Mouse (Mus musculus) forebrain, embryonic 14.5 days (tissue): ENCODE results near the gene Gm13030. TPM values are rescaled to one million over a fixed set of nuclear protein-coding genes. Genes with fewer than 3 reads are reported as not detected.
"Not testable (repeated sequence)": the region's sequence is repeated elsewhere in the genome, so short reads cannot be mapped to it uniquely, and the experiment has no call there.

Experiments
- ATAC-seq: fragments of 200-750 bp; cut with Nextera tagmentation; 2 replicates; pipeline ENCODE4 v1.8.0; 2017; ENCODE audit warnings: mild to moderate bottlenecking, moderate library complexity
- DNase-seq: peaks from one replicate; pipeline ENCODE4 v3.0.0-alpha.2; 2015; ENCODE audit warnings: low spot score
- H3K27ac ChIP-seq: fragments of 300-500 bp; sonication (generic); 2 replicates; pipeline ENCODE4 v1.5.1; 2014; ENCODE audit warnings: low read depth, mild to moderate bottlenecking, control low read depth, low read length, moderate library complexity
- H3K27me3 ChIP-seq: fragments of 300-500 bp; sonication (generic); replicated peaks from 2 replicates; pipeline ENCODE4 v1.6.1; 2014; ENCODE audit warnings: low read length, control low read depth, mixed read lengths; ENCODE audit not compliant: control insufficient read depth, insufficient read depth
- H3K36me3 ChIP-seq: fragments of 300-500 bp; sonication (generic); 2 replicates; pipeline ENCODE4 v1.6.1; 2014; ENCODE audit warnings: low read length, control low read depth; ENCODE audit not compliant: control insufficient read depth, insufficient read depth
- H3K4me1 ChIP-seq: fragments of 300-500 bp; sonication (generic); 2 replicates; pipeline ENCODE4 v1.6.1; 2014; ENCODE audit warnings: antibody characterized with exemption, low read length, control low read depth; ENCODE audit not compliant: control insufficient read depth, insufficient read depth
- H3K4me2 ChIP-seq: fragments of 300-500 bp; sonication (generic); 2 replicates; pipeline ENCODE4 v1.6.1; 2014; ENCODE audit warnings: mild to moderate bottlenecking, control low read depth, low read length
- H3K4me3 ChIP-seq: fragments of 300-500 bp; sonication (generic); 2 replicates; pipeline ENCODE4 v1.5.1; 2014; ENCODE audit warnings: low read depth, low read length, control low read depth
- H3K9ac ChIP-seq: fragments of 300-500 bp; sonication (generic); 2 replicates; pipeline ENCODE4 v1.6.1; 2014; ENCODE audit warnings: mild to moderate bottlenecking, low read length, control low read depth, moderate library complexity
- H3K9me3 ChIP-seq: fragments of 300-500 bp; sonication (generic); replicated peaks from 2 replicates; pipeline ENCODE4 v1.6.1; 2016; ENCODE audit warnings: low read length, control low read depth, mixed read lengths; ENCODE audit not compliant: control insufficient read depth
- WGBS: fragments of 180-500 bp; shearing (Covaris S2); extraction: QIAGEN DNeasy Blood & Tissue Kit; methylation state at CpG from one replicate; pipeline ENCODE4 v1.1.7; 2014; 5-methylcytosine and 5-hydroxymethylcytosine counted together
- polyA plus RNA-seq: library from polyadenylated mRNA; unstranded; fragments of >200 nt; fragmentation: Nextera tagmentation; extraction: Ambion mirVana; gene quantifications from 2 replicates; pipeline ENCODE4 v1.2.1, GENCODE M21; 2014

The Gm13030 gene
- polyA plus RNA-seq, 1 experiment from 2014 or later: not detected

DNA sequence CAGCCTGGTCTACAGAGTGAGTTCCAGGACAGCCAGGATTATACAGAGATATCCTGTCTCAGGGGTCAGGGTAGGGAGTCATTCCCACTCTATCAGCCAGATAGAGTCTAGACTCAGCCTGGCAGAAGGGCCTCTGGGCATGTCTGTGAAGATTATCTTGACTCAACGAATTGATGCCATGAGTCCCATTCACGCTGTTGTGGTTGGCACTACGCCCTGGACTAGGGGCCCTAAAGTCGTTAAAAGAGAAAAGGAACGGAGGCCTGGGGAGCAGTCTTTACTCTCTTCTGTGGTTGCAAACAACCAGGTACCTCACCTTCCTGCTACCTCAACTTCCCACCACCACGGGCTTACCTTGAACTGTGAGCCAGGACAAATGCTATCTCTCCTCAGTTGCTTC lies 34.0 kb downstream of the Gm13030 start:
- WGBS: 56% methylated on average over 6 of the region's 6 CpGs
- ATAC-seq: no peak

DNA sequence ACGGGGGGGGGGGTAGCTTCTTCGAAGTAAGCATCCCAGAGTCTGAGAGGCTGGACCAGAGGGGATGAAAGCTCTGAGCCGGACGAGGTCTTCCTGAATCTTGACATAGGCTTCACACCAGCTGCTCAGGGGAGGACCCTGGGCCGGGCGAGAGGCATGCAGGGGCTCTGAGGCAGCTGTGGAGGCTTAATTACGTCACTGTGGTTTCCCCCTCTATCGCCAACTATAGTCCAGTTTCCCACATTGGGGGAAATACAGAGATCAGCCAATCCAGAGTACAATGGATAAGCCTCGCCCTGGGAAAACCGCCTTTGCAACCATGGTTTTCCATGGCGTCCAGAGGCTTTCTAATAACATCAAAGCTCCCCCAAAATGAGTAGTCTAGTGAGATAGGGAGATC lies 46.6 kb downstream of the Gm13030 start:
- H3K36me3 ChIP-seq: no peaks in the 10 kb centered on the region
- ATAC-seq: no peak
- DNase-seq: no peak
- WGBS: 65% methylated on average over 11 of the region's 11 CpGs
- H3K4me2 ChIP-seq: no peak overlapping the region
- H3K27me3 ChIP-seq: no peaks in the 10 kb centered on the region
- H3K4me1 ChIP-seq: no peaks in the 10 kb centered on the region
- no peak overlapping the region for H3K27ac ChIP-seq
- H3K4me3 ChIP-seq: no peak overlapping the region
- H3K9me3 ChIP-seq: no peaks in the 10 kb centered on the region
- no peak overlapping the region for H3K9ac ChIP-seq

More for the DNA sequence above, 34.0 kb downstream of the Gm13030 start:
- Histone ChIP-seq H3K4me3 (no peak overlapping the region), H3K27me3 (no peaks in the 10 kb centered on the region), H3K27ac (no peak overlapping the region), H3K9me3 (no peaks in the 10 kb centered on the region; the same call in 1 of the 2 replicates), H3K9ac (no peak overlapping the region), H3K36me3 (no peaks in the 10 kb centered on the region), H3K4me1 (no peaks in the 10 kb centered on the region; the same call in 1 of the 2 replicates), H3K4me2 (no peak overlapping the region)
- no peak for DNase-seq

DNA sequence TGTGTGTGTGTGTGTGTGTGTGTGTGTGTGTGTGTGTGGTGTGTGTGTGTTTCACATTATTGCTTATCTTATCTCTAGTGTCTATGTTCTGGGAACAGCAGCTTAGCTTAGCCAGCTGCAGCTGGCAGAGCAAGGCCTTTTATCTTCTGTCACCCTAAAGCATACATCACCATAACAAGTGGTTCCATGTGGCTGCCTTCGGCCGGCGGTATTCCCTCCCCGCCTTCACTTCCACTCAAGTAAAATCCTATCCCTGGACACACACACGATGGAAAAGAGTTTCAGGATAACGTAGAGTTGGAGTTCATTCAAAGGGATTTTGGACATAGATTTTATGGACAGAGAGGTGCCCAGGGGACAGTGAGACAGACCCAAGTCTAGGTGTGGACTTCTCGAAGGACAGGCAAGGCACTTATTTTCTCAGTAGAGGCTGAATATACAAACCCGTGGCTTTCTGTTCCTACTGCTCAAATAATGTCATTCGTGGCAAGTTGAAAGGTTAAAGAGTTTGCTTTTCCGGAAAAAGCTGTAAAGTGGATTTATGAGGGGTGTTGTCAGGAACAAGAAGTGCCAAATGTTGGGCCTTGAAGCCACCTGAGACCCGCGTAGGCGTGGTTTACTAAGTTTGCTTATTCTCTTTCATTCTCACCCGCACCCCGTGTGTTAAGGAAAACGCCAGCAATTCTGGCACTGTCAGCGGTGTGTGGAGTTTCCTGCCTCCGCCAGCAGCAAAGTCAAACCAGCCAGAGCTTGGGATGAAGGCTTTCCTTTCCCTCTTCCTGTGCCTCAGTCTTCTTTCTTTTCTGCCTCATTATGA lies 47.8 kb downstream of the Gm13030 start:
- Histone ChIP-seq H3K4me1 (no peaks in the 10 kb centered on the region), H3K27me3 (no peaks in the 10 kb centered on the region), H3K4me3 (no peak overlapping the region), H3K9me3 (no peaks in the 10 kb centered on the region), H3K36me3 (no peaks in the 10 kb centered on the region), H3K9ac (no peak overlapping the region), H3K27ac (no peak overlapping the region), H3K4me2 (no peak overlapping the region)
- DNase-seq: no peak
- ATAC-seq: no peak
- 77% methylated on average over 18 of the region's 18 CpGs for WGBS

DNA sequence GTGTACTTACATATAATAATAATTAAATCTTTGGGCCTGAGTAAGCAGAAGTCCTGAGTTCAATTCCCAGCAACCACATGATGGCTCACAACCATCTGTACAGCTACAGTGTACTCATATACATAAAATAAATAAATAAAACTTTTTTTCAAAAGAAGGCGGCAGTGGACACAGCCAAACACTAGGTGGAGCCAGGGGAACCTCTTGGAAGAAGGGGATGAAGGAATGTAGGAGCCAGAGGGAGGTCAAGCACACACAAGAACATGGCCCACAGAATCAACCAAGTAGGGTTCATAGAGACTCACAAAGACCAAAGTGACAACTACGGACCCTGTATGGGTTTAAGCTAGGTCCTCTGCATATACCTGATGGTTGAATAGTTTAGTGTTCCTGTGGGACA lies 49.1 kb downstream of the Gm13030 start:
- Histone ChIP-seq H3K36me3 (no peaks in the 10 kb centered on the region), H3K9me3 (no peaks in the 10 kb centered on the region), H3K9ac (no peak overlapping the region), H3K27ac (no peak overlapping the region), H3K4me1 (no peaks in the 10 kb centered on the region), H3K27me3 (no peaks in the 10 kb centered on the region), H3K4me3 (no peak overlapping the region), H3K4me2 (no peak overlapping the region)
- WGBS: 86% methylated on average over 2 of the region's 2 CpGs
- no peak for DNase-seq
- ATAC-seq: no peak

DNA sequence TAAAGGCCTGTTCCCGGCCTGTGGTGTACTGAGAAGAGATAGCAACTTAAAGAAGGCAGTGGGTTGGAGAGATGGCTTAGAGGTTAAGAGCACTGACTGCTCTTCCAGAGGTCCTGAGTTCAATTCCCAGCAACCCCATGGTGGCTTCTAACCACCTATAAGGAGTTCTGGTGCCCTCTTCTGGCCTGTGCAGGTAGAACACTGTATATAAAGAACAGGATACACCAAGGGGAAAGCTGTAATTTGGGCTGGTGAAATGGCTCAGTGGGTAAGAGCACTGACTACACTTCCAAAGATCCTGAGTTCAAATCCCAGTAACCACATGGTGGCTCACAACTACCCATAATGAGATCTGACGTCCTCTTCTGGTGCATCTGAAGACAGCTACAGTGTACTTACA lies 49.6 kb downstream of the Gm13030 start:
- not testable (repeated sequence) for H3K4me1 ChIP-seq, H3K9me3 ChIP-seq, H3K27me3 ChIP-seq, H3K36me3 ChIP-seq, DNase-seq, ATAC-seq, H3K27ac ChIP-seq, H3K9ac ChIP-seq, H3K4me3 ChIP-seq, H3K4me2 ChIP-seq
- WGBS: 85% methylated on average over 2 of the region's 2 CpGs

DNA sequence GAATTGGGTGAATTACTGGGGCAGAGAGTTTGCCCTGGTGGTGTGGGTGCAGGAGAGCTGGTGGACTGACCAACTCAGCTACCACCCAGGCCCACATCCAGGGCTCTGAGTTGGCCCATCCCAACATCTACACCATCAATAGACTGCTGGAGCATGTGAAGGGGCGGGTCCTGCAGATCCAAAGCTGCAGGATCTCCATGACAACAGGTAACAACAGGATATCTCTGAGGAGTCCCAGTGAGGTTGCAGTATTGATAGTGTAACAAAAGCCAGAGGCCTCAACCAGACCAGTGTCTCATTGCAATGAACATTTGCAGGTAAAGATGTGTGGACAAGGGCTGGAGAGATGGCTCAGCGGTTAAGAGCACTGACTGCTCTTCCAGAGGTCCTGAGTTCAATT lies 52.7 kb downstream of the Gm13030 start:
- no peak overlapping the region for H3K27ac ChIP-seq
- H3K4me2 ChIP-seq: no peak overlapping the region
- no peaks in the 10 kb centered on the region for H3K27me3 ChIP-seq
- no peaks in the 10 kb centered on the region for H3K36me3 ChIP-seq
- 85% methylated on average over 2 of the region's 2 CpGs for WGBS
- H3K9ac ChIP-seq: no peak overlapping the region
- no peaks in the 10 kb centered on the region for H3K4me1 ChIP-seq
- no peak overlapping the region for H3K4me3 ChIP-seq
- no peak for DNase-seq
- no peaks in the 10 kb centered on the region for H3K9me3 ChIP-seq
- no peak for ATAC-seq

Other genes starting within 250 kb of the Gm13030 start
- gene Vwa5b1, start 238.1 kb downstream of the Gm13030 start, polyA plus RNA-seq: 0.30 and 1.6 TPM in 2 replicates
- 0.28 and 0.41 TPM in 2 replicates for gene Pla2g2c, start 149.2 kb downstream of the Gm13030 start, polyA plus RNA-seq
- gene Ubxn10, start 136.8 kb downstream of the Gm13030 start, polyA plus RNA-seq: 3.3 and 3.4 TPM in 2 replicates
- 0.09 TPM in 1 of 2 replicates, not detected in the other for gene Pla2g2f, start 116.3 kb downstream of the Gm13030 start, polyA plus RNA-seq
- gene Pla2g2d, start 98.2 kb downstream of the Gm13030 start, polyA plus RNA-seq: 0.17 and 0.24 TPM in 2 replicates
- gene Pla2g5, start 10.5 kb downstream of the Gm13030 start, polyA plus RNA-seq: 0.67 and 1.0 TPM in 2 replicates
- gene Pla2g2e, start 4.0 kb upstream of the Gm13030 start, polyA plus RNA-seq: not detected in 2 replicates
- 2.3 and 2.4 TPM in 2 replicates for gene Otud3, start 40.0 kb upstream of the Gm13030 start, polyA plus RNA-seq
- not detected in 2 replicates for gene Rnf186, start 93.1 kb upstream of the Gm13030 start, polyA plus RNA-seq
- 0.68 and 0.70 TPM in 2 replicates for gene Tmco4, start 98.9 kb upstream of the Gm13030 start, polyA plus RNA-seq
- gene Htr6, start 201.6 kb upstream of the Gm13030 start, polyA plus RNA-seq: 0.30 TPM in 2 replicates
- gene Nbl1, start 219.0 kb upstream of the Gm13030 start, polyA plus RNA-seq: 22.3 and 29.8 TPM in 2 replicates